Mouse (Mus musculus) liver, embryonic 11.5 days (tissue): ENCODE results near the gene Hip1. TPM values are rescaled to one million over a fixed set of nuclear protein-coding genes. Genes with fewer than 3 reads are reported as not detected.

Experiments used
- ATAC-seq: fragments of 200-750 bp; cut with Nextera tagmentation; replicated peaks from 2 replicates; pipeline ENCODE4 v1.8.0; 2017; ENCODE audit warnings: moderate number of reproducible peaks, mild to moderate bottlenecking, moderate TSS enrichment, moderate library complexity; ENCODE audit not compliant: low FRiP score
- DNase-seq: peaks from one replicate; pipeline ENCODE4 v3.0.0-alpha.2; 2017; ENCODE audit warnings: low spot score
- H3K27ac ChIP-seq: fragments of 300-500 bp; sonication (generic); 2 replicates; pipeline ENCODE4 v1.5.1; 2014; ENCODE audit warnings: mild to moderate bottlenecking, low read depth, low read length, control low read depth
- H3K27me3 ChIP-seq: fragments of 300-500 bp; sonication (generic); replicated peaks from 2 replicates; pipeline ENCODE4 v1.6.1; 2014; ENCODE audit warnings: low read length, mixed read lengths; ENCODE audit not compliant: control insufficient read depth, insufficient read depth
- H3K36me3 ChIP-seq: fragments of 300-500 bp; sonication (generic); 2 replicates; pipeline ENCODE4 v1.6.1; 2014; ENCODE audit warnings: mild to moderate bottlenecking, low read length, moderate library complexity, mixed read lengths; ENCODE audit not compliant: control insufficient read depth, insufficient read depth
- H3K4me1 ChIP-seq: fragments of 300-500 bp; sonication (generic); replicated peaks from 2 replicates; pipeline ENCODE4 v1.6.1; 2014; ENCODE audit warnings: low read length, mixed read lengths; ENCODE audit not compliant: control insufficient read depth, insufficient read depth
- H3K4me2 ChIP-seq: fragments of 300-500 bp; sonication (generic); 2 replicates; pipeline ENCODE4 v1.6.1; 2014; ENCODE audit warnings: mild to moderate bottlenecking, control low read depth, moderate library complexity
- H3K4me3 ChIP-seq: fragments of 300-500 bp; sonication (generic); 2 replicates; pipeline ENCODE4 v1.5.1; 2014; ENCODE audit warnings: low read depth, low read length, control low read depth
- H3K9ac ChIP-seq: fragments of 300-500 bp; sonication (generic); 2 replicates; pipeline ENCODE4 v1.6.1; 2014; ENCODE audit warnings: low read depth, low read length, control low read depth
- H3K9me3 ChIP-seq: fragments of 300-500 bp; sonication (generic); 2 replicates; pipeline ENCODE4 v1.6.1; 2016; ENCODE audit warnings: low read length, inconsistent platforms, mixed read lengths; ENCODE audit not compliant: control insufficient read depth
- WGBS: fragments of 180-500 bp; shearing (Covaris S2); extraction: QIAGEN DNeasy Blood & Tissue Kit; methylation state at CpG from one replicate; pipeline ENCODE4 v1.1.7; 2014; 5-methylcytosine and 5-hydroxymethylcytosine counted together
- polyA plus RNA-seq: library from polyadenylated mRNA; unstranded; fragments of >200 nt; fragmentation: Nextera tagmentation; extraction: Ambion mirVana; gene quantifications from 2 replicates; pipeline ENCODE4 v1.2.1, GENCODE M21; 2014

Hip1 gene
- polyA plus RNA-seq, 1 experiment from 2014 or later: 16.3 TPM

DNA sequence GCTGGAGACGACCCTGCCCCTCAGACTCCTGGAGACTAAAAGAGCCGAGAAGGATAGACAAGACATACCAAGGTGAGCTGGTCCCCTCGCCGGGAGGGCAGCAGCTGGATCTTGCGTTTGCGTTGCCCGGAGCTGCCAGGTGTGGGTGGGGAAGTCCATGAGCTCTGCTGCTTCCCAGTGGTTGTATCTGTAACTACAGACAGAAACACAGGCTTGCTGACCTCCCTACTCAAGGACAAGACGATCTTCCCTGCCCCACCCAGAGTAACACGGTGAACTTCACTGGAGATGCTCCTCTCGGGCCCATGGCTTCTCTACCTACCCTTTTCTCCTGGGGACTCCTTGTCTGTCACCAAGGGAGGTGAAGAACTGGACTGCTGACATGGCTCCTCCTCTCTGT lies 161.1 kb downstream of the Hip1 start:
- no peak for DNase-seq
- Histone ChIP-seq H3K27me3 (no peaks in the 10 kb centered on the region), H3K4me3 (no peak overlapping the region), H3K4me2 (no peak overlapping the region), H3K27ac (no peak overlapping the region), H3K9me3 (no peaks in the 10 kb centered on the region), H3K4me1 (no peaks in the 10 kb centered on the region), H3K36me3 (peaks cover 77% of the 10 kb centered on the region), H3K9ac (no peak overlapping the region)
- no peak for ATAC-seq
- WGBS: 83% methylated on average over 10 of the region's 10 CpGs

GRCm38 (mm10) chr5:135382746-135383145 lies 162.2 kb downstream of the Hip1 start:
- Histone ChIP-seq H3K4me3 (no peak overlapping the region), H3K9ac (no peak overlapping the region), H3K36me3 (peaks cover 74% of the 10 kb centered on the region), H3K27ac (no peak overlapping the region), H3K9me3 (no peaks in the 10 kb centered on the region), H3K4me2 (no peak overlapping the region), H3K4me1 (no peaks in the 10 kb centered on the region), H3K27me3 (no peaks in the 10 kb centered on the region)
- WGBS: 92% methylated on average over 7 of the region's 7 CpGs
- ATAC-seq (no peak), DNase-seq (no peak)

- no peak overlapping the region for H3K9ac ChIP-seq
- H3K36me3 ChIP-seq: peaks cover 71% of the 10 kb centered on the region
- no peaks in the 10 kb centered on the region for H3K4me1 ChIP-seq
- no peak overlapping the region for H3K27ac ChIP-seq
- DNase-seq (no peak), ATAC-seq (no peak)
- no peaks in the 10 kb centered on the region for H3K9me3 ChIP-seq
- H3K4me2 ChIP-seq: no peak overlapping the region
- no peaks in the 10 kb centered on the region for H3K27me3 ChIP-seq
- 94% methylated on average over 10 of the region's 10 CpGs for WGBS
- no peak overlapping the region for H3K4me3 ChIP-seq
Observed at GRCm38 (mm10) chr5:135381356-135381925, 163.5 kb downstream of the Hip1 start.

DNA sequence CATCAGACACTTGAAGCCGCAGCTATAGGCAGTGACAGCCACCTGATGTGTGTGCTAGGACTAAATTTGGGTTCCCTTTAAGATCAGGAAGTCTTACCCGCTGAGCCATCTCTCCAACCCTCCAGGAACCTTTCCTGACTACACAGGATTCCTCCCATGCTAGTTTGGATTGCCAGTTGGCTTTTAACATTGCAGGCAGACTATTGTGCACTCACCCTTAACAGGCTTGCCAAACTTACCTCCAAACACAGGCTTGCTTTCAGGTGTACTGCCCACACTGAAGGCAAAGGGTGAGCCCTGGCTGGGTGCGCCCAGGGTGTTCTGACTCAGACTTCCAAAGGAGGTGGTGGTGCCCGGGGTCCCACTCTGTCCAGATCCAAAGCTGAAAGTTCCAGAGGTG lies 164.2 kb downstream of the Hip1 start:
- no peak for DNase-seq
- no peaks in the 10 kb centered on the region for H3K9me3 ChIP-seq
- no peak overlapping the region for H3K9ac ChIP-seq
- no peak overlapping the region for H3K27ac ChIP-seq
- H3K27me3 ChIP-seq: no peaks in the 10 kb centered on the region
- H3K4me3 ChIP-seq: no peak overlapping the region
- no peaks in the 10 kb centered on the region for H3K4me1 ChIP-seq
- H3K36me3 ChIP-seq: peaks cover 77% of the 10 kb centered on the region
- WGBS: 96% methylated on average over 4 of the region's 4 CpGs
- no peak overlapping the region for H3K4me2 ChIP-seq
- no peak for ATAC-seq

DNA sequence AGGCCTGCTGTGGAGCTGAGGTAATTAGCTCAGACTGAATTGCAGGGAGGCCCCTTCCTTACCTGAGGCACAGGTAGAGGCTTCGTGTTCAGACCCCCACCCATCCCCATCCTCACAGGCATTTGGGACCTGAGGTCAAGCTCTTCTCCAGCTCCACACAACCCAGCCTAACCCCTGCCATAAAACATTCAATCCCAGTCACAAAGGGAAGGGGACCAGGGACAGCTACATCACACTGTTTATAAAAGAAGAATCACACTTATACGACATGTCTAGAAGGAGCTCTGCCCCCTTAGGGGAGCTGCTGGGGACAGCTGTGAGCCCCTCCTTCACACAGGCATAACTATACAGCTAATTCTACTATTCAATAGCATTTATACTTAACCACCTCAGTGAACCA lies 168.6 kb downstream of the Hip1 start:
- Histone ChIP-seq H3K36me3 (peaks cover 74% of the 10 kb centered on the region), H3K9ac (no peak overlapping the region), H3K4me1 (no peaks in the 10 kb centered on the region), H3K9me3 (no peaks in the 10 kb centered on the region), H3K4me3 (no peak overlapping the region), H3K27ac (no peak overlapping the region), H3K4me2 (no peak overlapping the region), H3K27me3 (no peaks in the 10 kb centered on the region)
- ATAC-seq: no peak
- 67% methylated on average over 2 of the region's 2 CpGs for WGBS
- no peak for DNase-seq

DNA sequence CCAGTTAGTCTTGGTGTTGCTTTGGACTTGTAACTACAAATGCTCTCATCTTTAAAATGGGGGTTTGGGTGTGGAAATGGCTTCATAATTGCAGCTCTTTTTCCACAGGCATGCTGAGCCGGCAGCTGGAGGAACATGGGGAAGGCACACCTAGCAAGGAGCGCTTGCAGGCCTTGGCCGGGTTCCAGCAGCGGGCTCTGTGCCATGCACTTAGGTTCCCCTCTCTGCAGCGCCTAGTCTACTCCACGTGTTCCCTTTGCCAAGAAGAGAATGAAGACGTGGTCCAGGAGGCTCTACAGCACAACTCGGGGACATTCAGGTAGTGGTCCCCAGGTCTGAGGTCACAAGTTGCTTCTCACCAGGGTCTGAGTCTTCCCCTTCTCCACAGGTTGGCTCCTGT lies 169.8 kb downstream of the Hip1 start:
- H3K27me3 ChIP-seq: no peaks in the 10 kb centered on the region
- peaks cover 8% of the 10 kb centered on the region for H3K4me1 ChIP-seq
- no peak overlapping the region for H3K27ac ChIP-seq
- peaks cover 63% of the 10 kb centered on the region for H3K36me3 ChIP-seq
- no peaks in the 10 kb centered on the region for H3K9me3 ChIP-seq
- DNase-seq (no peak), ATAC-seq (no peak)
- WGBS: 87% methylated on average over 8 of the region's 8 CpGs
- H3K9ac ChIP-seq: no peak overlapping the region
- H3K4me3 ChIP-seq: no peak overlapping the region
- H3K4me2 ChIP-seq: no peak overlapping the region

DNA sequence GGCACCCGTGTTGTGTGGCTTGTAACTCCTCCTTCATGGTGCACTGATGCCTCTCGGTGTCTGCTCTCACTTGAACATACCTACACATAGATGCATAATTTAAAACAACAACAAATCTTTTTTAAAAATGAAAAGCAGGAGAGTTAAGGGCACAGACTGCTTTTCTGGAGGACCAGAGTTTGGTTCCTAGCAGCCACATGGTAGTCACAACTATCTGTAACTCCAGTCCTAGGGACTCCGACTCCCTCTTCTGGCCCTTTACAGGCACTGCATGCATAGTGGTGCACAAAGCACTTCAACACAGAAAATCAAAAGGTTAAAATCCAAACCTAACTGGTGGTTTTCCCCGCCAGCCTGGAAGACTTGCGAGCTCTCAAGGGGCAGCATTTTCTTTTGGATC lies 171.3 kb downstream of the Hip1 start:
- no peaks in the 10 kb centered on the region for H3K27me3 ChIP-seq
- H3K27ac ChIP-seq: no peak overlapping the region
- DNase-seq (no peak), ATAC-seq (no peak)
- WGBS: 94% methylated on average over 5 of the region's 5 CpGs
- peaks cover 53% of the 10 kb centered on the region for H3K36me3 ChIP-seq
- no peak overlapping the region for H3K4me2 ChIP-seq
- no peak overlapping the region for H3K4me3 ChIP-seq
- H3K9ac ChIP-seq: no peak overlapping the region
- peaks cover 11% of the 10 kb centered on the region for H3K4me1 ChIP-seq
- no peaks in the 10 kb centered on the region for H3K9me3 ChIP-seq

GRCm38 (mm10) chr5:135371195-135371594 lies 173.7 kb downstream of the Hip1 start:
- 91% methylated on average over 13 of the region's 13 CpGs for WGBS
- Histone ChIP-seq H3K27ac (no peak overlapping the region), H3K4me3 (no peak overlapping the region; the same call in 1 of the 2 replicates), H3K9ac (no peak overlapping the region), H3K27me3 (no peaks in the 10 kb centered on the region), H3K9me3 (no peaks in the 10 kb centered on the region), H3K4me2 (peak overlapping the region; percentile 86), H3K4me1 (peaks cover 11% of the 10 kb centered on the region), H3K36me3 (peaks cover 42% of the 10 kb centered on the region)
- ATAC-seq: no peak
- no peak for DNase-seq

GRCm38 (mm10) chr5:135369787-135370654 lies 174.9 kb downstream of the Hip1 start, which contains the start of gene Nsun5:
TSS of gene Nsun5 (plus strand) at chr5:135369953.
- peak; percentile 80 for ATAC-seq
- Histone ChIP-seq H3K27ac (peak within 1 kb of the TSS; percentile 79), H3K27me3 (no peaks in the 10 kb centered on the region), H3K9ac (peak within 1 kb of the TSS; percentile 92), H3K36me3 (peaks cover 30% of the 10 kb centered on the region), H3K4me2 (peak within 1 kb of the TSS; percentile 86), H3K4me1 (peaks cover 11% of the 10 kb centered on the region), H3K9me3 (no peaks in the 10 kb centered on the region), H3K4me3 (peak within 1 kb of the TSS; percentile 97)
- peak; percentile 94 for DNase-seq
- under 1% methylated on average over 64 of the region's 64 CpGs for WGBS
